Mouse (Mus musculus) midbrain, embryonic 12.5 days (tissue): Measurements from ENCODE around the gene Shisal1. TPM values are rescaled to one million over a fixed set of nuclear protein-coding genes. Genes with fewer than 3 reads are reported as not detected.

Source experiments
- ATAC-seq: fragments of 200-750 bp; cut with Nextera tagmentation; 2 replicates; pipeline ENCODE4 v1.8.0; 2017; ENCODE audit warnings: low read depth, moderate TSS enrichment, moderate library complexity; ENCODE audit not compliant: low FRiP score
- H3K27ac ChIP-seq: fragments of 300-500 bp; sonication (generic); replicated peaks from 2 replicates; pipeline ENCODE4 v1.5.1; 2016; ENCODE audit warnings: mild to moderate bottlenecking
- H3K27me3 ChIP-seq: fragments of 300-500 bp; sonication (generic); 2 replicates; pipeline ENCODE4 v1.6.1; 2016; ENCODE audit warnings: mild to moderate bottlenecking
- H3K36me3 ChIP-seq: fragments of 300-500 bp; sonication (generic); 2 replicates; pipeline ENCODE4 v1.6.1; 2016
- H3K4me1 ChIP-seq: fragments of 300-500 bp; sonication (generic); 2 replicates; pipeline ENCODE4 v1.6.1; 2016
- H3K4me2 ChIP-seq: fragments of 300-500 bp; sonication (generic); replicated peaks from 2 replicates; pipeline ENCODE4 v1.6.1; 2016; ENCODE audit warnings: mild to moderate bottlenecking, moderate library complexity
- H3K4me3 ChIP-seq: fragments of 300-500 bp; sonication (generic); 2 replicates; pipeline ENCODE4 v1.5.1; 2016; ENCODE audit warnings: mild to moderate bottlenecking
- H3K9ac ChIP-seq: fragments of 300-500 bp; sonication (generic); replicated peaks from 2 replicates; pipeline ENCODE4 v1.6.1; 2016; ENCODE audit warnings: mild to moderate bottlenecking, moderate library complexity
- H3K9me3 ChIP-seq: fragments of 300-500 bp; sonication (generic); 2 replicates; pipeline ENCODE4 v1.6.1; 2016; ENCODE audit warnings: mild to moderate bottlenecking
- WGBS: fragments of 180-500 bp; shearing (Covaris S2); methylation state at CpG from one replicate; pipeline ENCODE4 v1.1.7; 2016; 5-methylcytosine and 5-hydroxymethylcytosine counted together
- polyA plus RNA-seq: library from polyadenylated mRNA; unstranded; fragments of >200 nt; fragmentation: Nextera tagmentation; extraction: Ambion mirVana; gene quantifications from 2 replicates; pipeline ENCODE4 v1.2.1, GENCODE M21; 2016

The Shisal1 gene
- 10.5 and 13.2 TPM in 2 replicates for polyA plus RNA-seq

DNA sequence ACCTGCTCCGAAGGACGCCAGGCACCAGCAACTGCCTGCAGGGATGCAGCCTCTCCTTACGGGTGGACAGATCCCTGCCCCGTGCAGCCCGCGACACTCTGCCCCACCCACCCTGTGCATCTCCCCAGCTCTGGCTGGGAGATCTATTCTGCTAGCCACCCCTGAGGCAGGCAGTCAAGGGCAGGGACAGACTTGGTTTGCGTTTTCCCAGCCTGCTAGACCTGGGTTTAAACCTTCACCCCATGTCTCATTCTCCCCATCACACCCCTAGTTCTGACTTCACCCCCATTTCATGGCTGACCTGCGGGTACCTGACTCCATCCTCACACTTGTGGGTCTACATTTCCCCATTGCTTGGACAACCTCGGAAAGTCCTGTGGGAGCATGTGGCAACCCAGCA is at the start of gene Shisal1:
TSS of gene Shisal1 (minus strand) at position 101 of the 400 bp plus-strand sequence.
- H3K4me1 ChIP-seq: peaks cover 55% of the 10 kb centered on the region
- peak within 1 kb of the TSS; percentile 65 for H3K27ac ChIP-seq
- H3K4me2 ChIP-seq: peak within 1 kb of the TSS; percentile 97
- H3K9ac ChIP-seq: peak within 1 kb of the TSS; percentile 82
- peaks cover 81% of the 10 kb centered on the region for H3K27me3 ChIP-seq
- H3K9me3 ChIP-seq: no peaks in the 10 kb centered on the region
- 18% methylated on average over 9 of the region's 9 CpGs for WGBS
- ATAC-seq: no peak
- H3K36me3 ChIP-seq: no peaks in the 10 kb centered on the region
- H3K4me3 ChIP-seq: peak within 1 kb of the TSS; percentile 72

DNA sequence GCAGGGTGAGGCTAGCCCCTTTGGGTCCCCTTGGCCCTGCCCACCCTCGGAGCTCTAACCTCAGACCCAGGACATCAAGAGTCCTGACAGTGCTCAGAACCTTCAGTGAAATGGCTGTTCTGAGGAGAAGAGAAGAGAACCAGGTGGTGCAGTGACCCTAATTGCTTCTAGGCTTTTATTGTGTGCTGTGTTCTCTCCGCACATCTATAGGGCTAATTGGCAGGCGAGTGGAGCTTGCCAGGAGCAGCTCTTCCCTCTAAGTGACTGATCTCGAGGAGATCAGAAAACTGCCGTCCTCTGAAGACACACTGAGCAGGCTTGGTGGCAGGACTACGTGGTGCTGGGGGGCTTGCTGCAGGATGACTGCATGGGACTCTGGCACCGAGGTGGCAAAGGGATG is 43.6 kb upstream of the Shisal1 start:
- Histone ChIP-seq H3K9me3 (no peaks in the 10 kb centered on the region), H3K4me2 (no peak overlapping the region), H3K9ac (no peak overlapping the region), H3K4me1 (peaks cover 32% of the 10 kb centered on the region), H3K27me3 (peaks cover 9% of the 10 kb centered on the region), H3K27ac (0 out of 2 replicates have a peak overlapping the region, but pooled peaks have one; percentile 30), H3K36me3 (no peaks in the 10 kb centered on the region), H3K4me3 (no peak overlapping the region)
- 0 out of 2 replicates have a peak, but pooled peaks have one; percentile 56 for ATAC-seq
- 62% methylated on average over 7 of the region's 7 CpGs for WGBS

GRCm38 (mm10) chr15:84484255-84484654 is 37.4 kb upstream of the Shisal1 start:
- Histone ChIP-seq H3K36me3 (no peaks in the 10 kb centered on the region), H3K27me3 (peaks cover 8% of the 10 kb centered on the region; the same call in 1 of the 2 replicates), H3K4me3 (no peak overlapping the region), H3K4me2 (no peak overlapping the region), H3K4me1 (peaks cover 33% of the 10 kb centered on the region), H3K27ac (no peak overlapping the region), H3K9me3 (no peaks in the 10 kb centered on the region), H3K9ac (no peak overlapping the region)
- WGBS: 23% methylated on average over 4 of the region's 4 CpGs
- no peak for ATAC-seq

DNA sequence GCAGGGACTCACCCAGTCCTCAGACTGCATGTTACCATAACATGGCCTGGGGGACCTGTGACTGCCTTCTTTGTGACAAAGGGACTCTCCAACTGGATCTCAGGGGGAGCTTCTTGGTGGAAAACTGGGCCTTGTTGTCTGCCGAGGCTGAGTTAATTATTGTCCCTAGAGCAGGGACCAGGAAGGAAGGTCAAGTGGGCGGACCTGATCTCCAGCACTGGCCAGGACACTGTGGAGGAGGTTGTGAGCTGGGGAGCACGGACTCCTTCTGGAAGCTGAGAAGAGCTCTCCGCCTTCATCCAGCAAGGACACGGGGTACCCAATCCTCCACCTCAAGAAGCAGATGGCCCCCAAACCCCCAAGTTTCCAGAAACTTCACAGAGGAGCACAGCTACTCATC is 36.7 kb upstream of the Shisal1 start:
- Histone ChIP-seq H3K9ac (no peak overlapping the region), H3K4me1 (peaks cover 33% of the 10 kb centered on the region), H3K4me3 (no peak overlapping the region), H3K27me3 (peaks cover 11% of the 10 kb centered on the region; the same call in 1 of the 2 replicates), H3K36me3 (no peaks in the 10 kb centered on the region), H3K27ac (no peak overlapping the region), H3K4me2 (no peak overlapping the region), H3K9me3 (no peaks in the 10 kb centered on the region)
- WGBS: 66% methylated on average over 5 of the region's 5 CpGs
- ATAC-seq: no peak

DNA sequence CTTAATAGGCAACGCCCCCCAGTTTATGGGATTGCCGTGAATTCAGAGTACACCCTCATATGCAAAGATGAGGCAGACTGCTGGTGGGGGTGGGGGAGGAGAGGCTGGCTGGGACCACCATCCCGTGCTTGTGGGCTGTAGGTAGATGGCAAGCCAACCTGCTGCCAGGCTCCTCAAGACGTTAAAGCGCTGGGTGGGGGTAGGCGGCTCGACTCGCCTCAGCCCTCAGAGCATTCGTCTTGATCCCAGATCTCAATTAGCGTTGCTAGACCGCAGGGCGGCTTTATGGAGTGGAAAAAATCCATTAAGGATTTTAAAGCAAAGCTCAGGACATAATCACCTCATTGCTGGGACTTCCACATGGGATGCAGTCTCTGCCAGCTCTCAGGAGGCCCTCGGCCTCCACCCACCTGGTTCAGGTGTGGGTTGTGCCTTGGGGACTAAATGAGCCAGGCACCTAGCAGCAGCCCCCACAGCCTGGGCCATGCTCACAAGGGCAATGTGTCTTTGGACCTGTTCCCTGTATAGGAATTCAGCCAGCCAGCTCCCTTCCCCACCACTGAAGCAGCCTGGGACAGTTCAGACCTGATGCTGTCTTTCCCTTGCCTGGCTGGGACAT is 34.5 kb upstream of the Shisal1 start:
- 42% methylated on average over 13 of the region's 13 CpGs for WGBS
- H3K9ac ChIP-seq: no peak overlapping the region

GRCm38 (mm10) chr15:84469391-84469790 is 22.5 kb upstream of the Shisal1 start:
- no peak overlapping the region for H3K27ac ChIP-seq
- no peak for ATAC-seq
- peaks cover 42% of the 10 kb centered on the region for H3K27me3 ChIP-seq
- no peak overlapping the region for H3K4me2 ChIP-seq
- peaks cover 26% of the 10 kb centered on the region for H3K4me1 ChIP-seq
- no peaks in the 10 kb centered on the region for H3K9me3 ChIP-seq
- no peak overlapping the region for H3K4me3 ChIP-seq
- no peak overlapping the region for H3K9ac ChIP-seq
- H3K36me3 ChIP-seq: no peaks in the 10 kb centered on the region
- WGBS: 42% methylated on average over 8 of the region's 8 CpGs

More for the DNA sequence above, 34.5 kb upstream of the Shisal1 start:
- Histone ChIP-seq H3K27me3 (0 out of 2 replicates have a peak, but pooled peaks cover 12% of the 10 kb centered on the region), H3K36me3 (no peaks in the 10 kb centered on the region), H3K4me3 (no peak overlapping the region), H3K9me3 (no peaks in the 10 kb centered on the region), H3K4me1 (peaks cover 23% of the 10 kb centered on the region), H3K4me2 (no peak overlapping the region), H3K27ac (no peak overlapping the region)
- no peak for ATAC-seq

DNA sequence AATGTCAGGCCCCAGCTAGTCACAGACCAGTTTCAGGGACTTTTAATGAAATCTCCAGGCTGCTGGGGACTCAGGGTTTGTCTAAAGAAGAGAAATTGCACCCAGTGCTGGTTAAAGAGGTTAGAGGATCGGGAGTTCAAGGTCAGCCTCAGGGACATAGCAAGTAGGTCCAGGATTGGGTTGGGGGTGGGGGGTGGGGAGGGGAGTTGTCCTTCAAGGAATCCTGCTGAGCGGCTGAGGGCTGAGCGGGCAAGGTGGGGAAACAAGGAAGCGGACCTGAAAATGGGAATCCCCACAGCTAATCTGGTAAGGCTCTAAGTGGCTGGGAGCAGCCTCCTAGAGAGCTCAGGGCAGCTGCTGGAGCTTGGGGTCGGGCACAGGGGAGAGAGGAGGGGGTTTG is 20.9 kb upstream of the Shisal1 start:
- Histone ChIP-seq H3K36me3 (no peaks in the 10 kb centered on the region), H3K9me3 (no peaks in the 10 kb centered on the region), H3K27ac (no peak overlapping the region), H3K4me3 (no peak overlapping the region), H3K4me2 (no peak overlapping the region), H3K4me1 (peaks cover 26% of the 10 kb centered on the region), H3K27me3 (peaks cover 38% of the 10 kb centered on the region), H3K9ac (no peak overlapping the region)
- 48% methylated on average over 5 of the region's 5 CpGs for WGBS
- ATAC-seq: no peak

- H3K9ac ChIP-seq: no peak overlapping the region
- 0 out of 2 replicates have a peak, but pooled peaks have one; percentile 12 for ATAC-seq
- H3K27ac ChIP-seq: peak overlapping the region; percentile 61
- H3K4me1 ChIP-seq: peaks cover 26% of the 10 kb centered on the region
- H3K9me3 ChIP-seq: no peaks in the 10 kb centered on the region
- no peaks in the 10 kb centered on the region for H3K36me3 ChIP-seq
- H3K4me3 ChIP-seq: no peak overlapping the region
- H3K27me3 ChIP-seq: peaks cover 38% of the 10 kb centered on the region
- 29% methylated on average over 13 of the region's 13 CpGs for WGBS
- H3K4me2 ChIP-seq: no peak overlapping the region
These were observed 19.8 kb upstream of the Shisal1 start for GRCm38 (mm10) chr15:84466458-84467267.

DNA sequence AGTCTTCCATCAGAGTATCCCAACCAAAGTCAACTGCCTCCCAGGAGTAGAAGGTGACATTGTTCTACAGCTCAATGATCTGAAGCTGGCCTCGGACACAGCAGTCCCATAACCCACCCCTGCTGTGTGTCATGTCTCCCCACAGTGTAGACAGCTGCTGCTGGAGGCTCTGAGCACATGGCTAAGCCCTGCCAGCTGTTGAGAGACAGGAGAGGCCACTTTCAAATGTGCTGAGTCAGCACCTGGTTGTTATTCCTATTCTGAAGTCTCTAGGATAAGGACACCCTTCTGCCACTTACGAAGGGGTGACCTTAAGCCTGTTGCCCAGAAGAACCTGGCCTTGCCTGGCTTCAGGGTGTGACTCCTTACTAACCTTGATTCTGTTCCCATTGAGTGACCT is 14.5 kb upstream of the Shisal1 start:
- WGBS: 76% methylated on average over 2 of the region's 2 CpGs
- H3K4me1 ChIP-seq: peaks cover 3% of the 10 kb centered on the region
- no peak overlapping the region for H3K4me3 ChIP-seq
- H3K9me3 ChIP-seq: no peaks in the 10 kb centered on the region
- ATAC-seq: no peak
- H3K36me3 ChIP-seq: no peaks in the 10 kb centered on the region
- H3K4me2 ChIP-seq: no peak overlapping the region
- no peak overlapping the region for H3K27ac ChIP-seq
- H3K27me3 ChIP-seq: peaks cover 19% of the 10 kb centered on the region
- H3K9ac ChIP-seq: no peak overlapping the region

DNA sequence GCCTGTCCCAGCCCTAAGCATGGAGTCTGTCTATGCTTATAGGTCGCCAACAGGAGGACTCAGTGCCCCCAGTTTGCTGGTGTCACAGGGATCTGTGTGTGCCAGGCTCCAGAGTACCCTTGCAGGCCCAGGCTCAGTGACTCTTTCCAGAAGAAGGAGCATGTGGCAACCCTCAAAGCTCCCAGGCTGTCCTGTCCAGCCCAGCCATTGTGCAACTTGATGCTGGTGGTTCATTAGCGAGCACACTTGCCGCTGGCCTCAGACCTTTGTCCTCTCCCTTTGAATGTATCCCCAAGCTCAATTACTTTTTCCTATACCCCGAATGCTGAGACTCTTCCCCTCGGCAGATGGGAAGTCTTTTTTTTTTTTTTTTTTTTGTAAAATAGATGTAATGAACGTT is 12.1 kb upstream of the Shisal1 start:
- ATAC-seq: no peak
- H3K27me3 ChIP-seq: no peaks in the 10 kb centered on the region
- WGBS: 69% methylated on average over 6 of the region's 6 CpGs
- no peaks in the 10 kb centered on the region for H3K4me1 ChIP-seq
- no peak overlapping the region for H3K9ac ChIP-seq
- no peak overlapping the region for H3K4me3 ChIP-seq
- no peaks in the 10 kb centered on the region for H3K9me3 ChIP-seq
- H3K27ac ChIP-seq: no peak overlapping the region
- no peaks in the 10 kb centered on the region for H3K36me3 ChIP-seq
- H3K4me2 ChIP-seq: no peak overlapping the region

GRCm38 (mm10) chr15:84455286-84455685 is 8.4 kb upstream of the Shisal1 start:
- ATAC-seq: no peak
- Histone ChIP-seq H3K36me3 (no peaks in the 10 kb centered on the region), H3K4me3 (no peak overlapping the region), H3K27ac (no peak overlapping the region), H3K4me2 (no peak overlapping the region), H3K9ac (no peak overlapping the region), H3K4me1 (peaks cover 10% of the 10 kb centered on the region), H3K27me3 (peaks cover 29% of the 10 kb centered on the region), H3K9me3 (no peaks in the 10 kb centered on the region)
- 92% methylated on average over 6 of the region's 6 CpGs for WGBS

DNA sequence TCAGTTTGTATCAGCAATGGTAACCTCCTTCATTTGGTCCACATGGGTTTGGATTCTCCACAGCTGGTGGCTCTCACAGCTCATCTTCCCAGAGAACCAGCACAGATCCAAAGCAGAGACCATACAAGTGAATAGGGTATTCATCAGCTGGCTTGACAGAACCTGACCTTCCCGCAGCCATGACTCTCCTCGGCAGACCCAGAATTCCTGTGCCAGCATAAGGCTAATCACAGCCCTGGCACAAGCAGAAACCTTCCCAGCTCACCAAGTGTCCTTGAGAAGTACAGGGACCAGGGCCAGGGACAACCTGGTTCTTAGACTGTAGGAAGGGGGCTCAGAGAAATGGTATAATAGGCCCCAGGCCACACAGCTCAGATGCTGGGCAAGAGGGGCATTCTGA is 6.2 kb upstream of the Shisal1 start:
- H3K27me3 ChIP-seq: peaks cover 44% of the 10 kb centered on the region
- ATAC-seq: no peak

More for the DNA sequence above, 6.2 kb upstream of the Shisal1 start:
- no peak overlapping the region for H3K4me2 ChIP-seq
- no peak overlapping the region for H3K4me3 ChIP-seq
- 79% methylated on average over 2 of the region's 2 CpGs for WGBS
- no peaks in the 10 kb centered on the region for H3K9me3 ChIP-seq
- no peak overlapping the region for H3K27ac ChIP-seq
- no peaks in the 10 kb centered on the region for H3K36me3 ChIP-seq
- H3K4me1 ChIP-seq: peaks cover 14% of the 10 kb centered on the region
- no peak overlapping the region for H3K9ac ChIP-seq
